Mouse (Mus musculus) midbrain, embryonic 15.5 days (tissue): ENCODE measurements around the gene Vangl1. TPM values are rescaled to one million over a fixed set of nuclear protein-coding genes. Genes with fewer than 3 reads are reported as not detected.

Experiments
- ATAC-seq: fragments of 200-750 bp; cut with Nextera tagmentation; replicated peaks from 2 replicates; pipeline ENCODE4 v1.8.0; 2017; ENCODE audit warnings: moderate TSS enrichment
- H3K27ac ChIP-seq: fragments of 300-500 bp; sonication (generic); 2 replicates; pipeline ENCODE4 v1.5.1; 2015; ENCODE audit warnings: mild to moderate bottlenecking, inconsistent platforms
- H3K27me3 ChIP-seq: fragments of 300-500 bp; sonication (generic); replicated peaks from 2 replicates; pipeline ENCODE4 v1.6.1; 2015; ENCODE audit warnings: inconsistent platforms
- H3K36me3 ChIP-seq: fragments of 300-500 bp; sonication (generic); replicated peaks from 2 replicates; pipeline ENCODE4 v1.6.1; 2015; ENCODE audit warnings: inconsistent platforms
- H3K4me1 ChIP-seq: fragments of 300-500 bp; sonication (generic); 2 replicates; pipeline ENCODE4 v1.6.1; 2015; ENCODE audit warnings: inconsistent platforms
- H3K4me2 ChIP-seq: fragments of 300-500 bp; sonication (generic); 2 replicates; pipeline ENCODE4 v1.6.1; 2015; ENCODE audit warnings: inconsistent platforms, mild to moderate bottlenecking, moderate library complexity
- H3K4me3 ChIP-seq: fragments of 300-500 bp; sonication (generic); 2 replicates; pipeline ENCODE4 v1.5.1; 2015; ENCODE audit warnings: mild to moderate bottlenecking, inconsistent platforms
- H3K9ac ChIP-seq: fragments of 300-500 bp; sonication (generic); 2 replicates; pipeline ENCODE4 v1.6.1; 2015; ENCODE audit warnings: mild to moderate bottlenecking, inconsistent platforms
- H3K9me3 ChIP-seq: fragments of 300-500 bp; sonication (generic); 2 replicates; pipeline ENCODE4 v1.6.1; 2016; ENCODE audit warnings: inconsistent platforms
- WGBS: fragments of 180-500 bp; shearing (Covaris S2); methylation state at CpG from one replicate; pipeline ENCODE4 v1.1.7; 2015; ENCODE audit warnings: mixed read lengths; 5-methylcytosine and 5-hydroxymethylcytosine counted together
- polyA plus RNA-seq: library from polyadenylated mRNA; unstranded; fragments of >200 nt; fragmentation: Nextera tagmentation; extraction: Ambion mirVana; gene quantifications from 2 replicates; pipeline ENCODE4 v1.2.1, GENCODE M21; 2015

Vangl1 gene
- polyA plus RNA-seq, 1 experiment from 2014 or later: 7.5 TPM

GRCm38 (mm10) chr3:102196166-102196565 lies 8.3 kb downstream of the Vangl1 start:
- Histone ChIP-seq H3K27me3 (peaks cover 29% of the 10 kb centered on the region), H3K4me2 (no peak overlapping the region), H3K9me3 (no peaks in the 10 kb centered on the region), H3K27ac (no peak overlapping the region), H3K36me3 (no peaks in the 10 kb centered on the region), H3K4me3 (no peak overlapping the region), H3K4me1 (peaks cover 29% of the 10 kb centered on the region), H3K9ac (no peak overlapping the region)
- no peak for ATAC-seq
- WGBS: 94% methylated on average over 9 of the region's 9 CpGs

GRCm38 (mm10) chr3:102195762-102196161 lies 8.7 kb downstream of the Vangl1 start:
- no peak overlapping the region for H3K4me2 ChIP-seq
- peaks cover 29% of the 10 kb centered on the region for H3K4me1 ChIP-seq
- H3K4me3 ChIP-seq: no peak overlapping the region
- H3K27ac ChIP-seq: no peak overlapping the region
- no peak for ATAC-seq
- peaks cover 29% of the 10 kb centered on the region for H3K27me3 ChIP-seq
- no peaks in the 10 kb centered on the region for H3K9me3 ChIP-seq
- H3K9ac ChIP-seq: no peak overlapping the region
- 36% methylated on average over 2 of the region's 2 CpGs for WGBS
- H3K36me3 ChIP-seq: no peaks in the 10 kb centered on the region

- Histone ChIP-seq H3K9ac (no peak overlapping the region), H3K4me3 (0 out of 2 replicates have a peak overlapping the region, but pooled peaks have one; percentile 5), H3K36me3 (no peaks in the 10 kb centered on the region), H3K4me1 (peaks cover 29% of the 10 kb centered on the region), H3K9me3 (no peaks in the 10 kb centered on the region), H3K27me3 (peaks cover 21% of the 10 kb centered on the region; the same call in 1 of the 2 replicates), H3K4me2 (peak overlapping the region; percentile 36), H3K27ac (peak overlapping the region; percentile 57)
- ATAC-seq: peak; percentile 74
- WGBS: 5% methylated on average over 11 of the region's 11 CpGs
Observed at GRCm38 (mm10) chr3:102194291-102195051, 10.0 kb downstream of the Vangl1 start.

GRCm38 (mm10) chr3:102193488-102194290 lies 10.8 kb downstream of the Vangl1 start:
- peak overlapping the region; percentile 57 for H3K27ac ChIP-seq
- peaks cover 34% of the 10 kb centered on the region for H3K4me1 ChIP-seq
- 4% methylated on average over 19 of the region's 20 CpGs for WGBS
- peak; percentile 18; the same call in 1 of the 2 replicates for ATAC-seq
- H3K4me2 ChIP-seq: peak overlapping the region; percentile 36
- no peaks in the 10 kb centered on the region for H3K36me3 ChIP-seq
- H3K9me3 ChIP-seq: no peaks in the 10 kb centered on the region
- H3K9ac ChIP-seq: 0 out of 2 replicates have a peak overlapping the region, but pooled peaks have one; percentile 7
- peaks cover 21% of the 10 kb centered on the region; the same call in 1 of the 2 replicates for H3K27me3 ChIP-seq
- 0 out of 2 replicates have a peak overlapping the region, but pooled peaks have one; percentile 10 for H3K4me3 ChIP-seq

GRCm38 (mm10) chr3:102192621-102193020 lies 11.9 kb downstream of the Vangl1 start:
- Histone ChIP-seq H3K4me2 (no peak overlapping the region), H3K9ac (no peak overlapping the region), H3K27me3 (peaks cover 21% of the 10 kb centered on the region; the same call in 1 of the 2 replicates), H3K4me1 (peaks cover 31% of the 10 kb centered on the region), H3K9me3 (no peaks in the 10 kb centered on the region), H3K27ac (no peak overlapping the region), H3K36me3 (no peaks in the 10 kb centered on the region), H3K4me3 (no peak overlapping the region)
- WGBS: 61% methylated on average over 2 of the region's 2 CpGs
- no peak for ATAC-seq

- 80% methylated on average over 3 of the region's 3 CpGs for WGBS
- H3K27ac ChIP-seq: no peak overlapping the region
- H3K4me1 ChIP-seq: peaks cover 31% of the 10 kb centered on the region
- H3K4me3 ChIP-seq: no peak overlapping the region
- H3K27me3 ChIP-seq: peaks cover 18% of the 10 kb centered on the region; the same call in 1 of the 2 replicates
- H3K36me3 ChIP-seq: no peaks in the 10 kb centered on the region
- no peaks in the 10 kb centered on the region for H3K9me3 ChIP-seq
- no peak overlapping the region for H3K9ac ChIP-seq
- no peak overlapping the region for H3K4me2 ChIP-seq
- no peak for ATAC-seq
Observed at GRCm38 (mm10) chr3:102191575-102191974, 12.9 kb downstream of the Vangl1 start.

GRCm38 (mm10) chr3:102190642-102191041 lies 13.9 kb downstream of the Vangl1 start:
- no peaks in the 10 kb centered on the region for H3K36me3 ChIP-seq
- H3K27ac ChIP-seq: no peak overlapping the region
- H3K4me2 ChIP-seq: no peak overlapping the region
- H3K4me1 ChIP-seq: peaks cover 31% of the 10 kb centered on the region
- H3K27me3 ChIP-seq: peaks cover 12% of the 10 kb centered on the region; the same call in 1 of the 2 replicates
- no peak overlapping the region for H3K9ac ChIP-seq
- H3K4me3 ChIP-seq: no peak overlapping the region
- no peak for ATAC-seq
- H3K9me3 ChIP-seq: no peaks in the 10 kb centered on the region

- H3K36me3 ChIP-seq: no peaks in the 10 kb centered on the region
- H3K9me3 ChIP-seq: no peaks in the 10 kb centered on the region
- H3K27ac ChIP-seq: no peak overlapping the region
- no peak for ATAC-seq
- WGBS: 10% methylated on average over 4 of the region's 4 CpGs
- H3K4me3 ChIP-seq: no peak overlapping the region
- peaks cover 28% of the 10 kb centered on the region for H3K4me1 ChIP-seq
- no peak overlapping the region for H3K9ac ChIP-seq
- no peak overlapping the region for H3K4me2 ChIP-seq
- peaks cover 10% of the 10 kb centered on the region; the same call in 1 of the 2 replicates for H3K27me3 ChIP-seq
Observed at GRCm38 (mm10) chr3:102190015-102190414, 14.5 kb downstream of the Vangl1 start.

- H3K36me3 ChIP-seq: no peaks in the 10 kb centered on the region
- H3K4me3 ChIP-seq: no peak overlapping the region
- no peak for ATAC-seq
- peaks cover 17% of the 10 kb centered on the region for H3K4me1 ChIP-seq
- H3K4me2 ChIP-seq: 0 out of 2 replicates have a peak overlapping the region, but pooled peaks have one; percentile 14
- no peak overlapping the region for H3K9ac ChIP-seq
- 23% methylated on average over 6 of the region's 6 CpGs for WGBS
- H3K27ac ChIP-seq: no peak overlapping the region
- H3K27me3 ChIP-seq: peaks cover 10% of the 10 kb centered on the region; the same call in 1 of the 2 replicates
- H3K9me3 ChIP-seq: no peaks in the 10 kb centered on the region
Observed at GRCm38 (mm10) chr3:102188972-102189371, 15.5 kb downstream of the Vangl1 start.

GRCm38 (mm10) chr3:102187401-102187800 lies 17.1 kb downstream of the Vangl1 start:
- no peak for ATAC-seq
- 90% methylated on average over 4 of the region's 4 CpGs for WGBS
- Histone ChIP-seq H3K4me1 (peaks cover 4% of the 10 kb centered on the region), H3K9me3 (no peaks in the 10 kb centered on the region), H3K9ac (no peak overlapping the region), H3K27ac (no peak overlapping the region), H3K27me3 (peaks cover 5% of the 10 kb centered on the region; the same call in 1 of the 2 replicates), H3K4me2 (no peak overlapping the region), H3K36me3 (no peaks in the 10 kb centered on the region), H3K4me3 (no peak overlapping the region)

GRCm38 (mm10) chr3:102184721-102185120 lies 19.8 kb downstream of the Vangl1 start:
- 81% methylated on average over 5 of the region's 5 CpGs for WGBS

GRCm38 (mm10) chr3:102182601-102183000 lies 21.9 kb downstream of the Vangl1 start:
- Histone ChIP-seq H3K27me3 (no peaks in the 10 kb centered on the region), H3K36me3 (no peaks in the 10 kb centered on the region), H3K4me2 (no peak overlapping the region), H3K9me3 (no peaks in the 10 kb centered on the region), H3K4me1 (no peaks in the 10 kb centered on the region), H3K9ac (no peak overlapping the region), H3K27ac (no peak overlapping the region), H3K4me3 (no peak overlapping the region)
- WGBS: 93% methylated on average over 2 of the region's 2 CpGs
- no peak for ATAC-seq

More at GRCm38 (mm10) chr3:102184721-102185120, 19.8 kb downstream of the Vangl1 start:
- Histone ChIP-seq H3K9ac (no peak overlapping the region), H3K27me3 (no peaks in the 10 kb centered on the region), H3K9me3 (no peaks in the 10 kb centered on the region), H3K4me2 (no peak overlapping the region), H3K4me3 (no peak overlapping the region), H3K4me1 (peaks cover 4% of the 10 kb centered on the region; the same call in 1 of the 2 replicates), H3K36me3 (no peaks in the 10 kb centered on the region), H3K27ac (no peak overlapping the region)
- ATAC-seq: no peak
